Mouse (Mus musculus) liver, embryonic 15.5 days (tissue): ENCODE data around the gene 9830107B12Rik. TPM values are rescaled to one million over a fixed set of nuclear protein-coding genes. Genes with fewer than 3 reads are reported as not detected.
"Not testable (repeated sequence)": the region's sequence is repeated elsewhere in the genome, so short reads cannot be mapped to it uniquely, and the experiment has no call there.

Experiments used
- ATAC-seq: fragments of 200-750 bp; cut with Nextera tagmentation; 2 replicates; pipeline ENCODE4 v1.8.0; 2017; ENCODE audit warnings: moderate number of reproducible peaks, mild to moderate bottlenecking, moderate library complexity; ENCODE audit not compliant: insufficient read depth
- H3K27ac ChIP-seq: fragments of 300-500 bp; sonication (generic); replicated peaks from 2 replicates; pipeline ENCODE4 v1.5.1; 2015; ENCODE audit warnings: mild to moderate bottlenecking, inconsistent platforms
- H3K27me3 ChIP-seq: fragments of 300-500 bp; sonication (generic); 2 replicates; pipeline ENCODE4 v1.6.1; 2015; ENCODE audit warnings: mild to moderate bottlenecking, inconsistent platforms
- H3K36me3 ChIP-seq: fragments of 300-500 bp; sonication (generic); replicated peaks from 2 replicates; pipeline ENCODE4 v1.6.1; 2015; ENCODE audit warnings: moderate library complexity, mild to moderate bottlenecking, inconsistent platforms
- H3K4me1 ChIP-seq: fragments of 300-500 bp; sonication (generic); replicated peaks from 2 replicates; pipeline ENCODE4 v1.6.1; 2015; ENCODE audit warnings: inconsistent platforms
- H3K4me2 ChIP-seq: fragments of 300-500 bp; sonication (generic); 2 replicates; pipeline ENCODE4 v1.6.1; 2015; ENCODE audit warnings: moderate library complexity, mild to moderate bottlenecking, inconsistent platforms
- H3K4me3 ChIP-seq: fragments of 300-500 bp; sonication (generic); replicated peaks from 2 replicates; pipeline ENCODE4 v1.5.1; 2015; ENCODE audit warnings: mild to moderate bottlenecking, inconsistent platforms
- H3K9ac ChIP-seq: fragments of 300-500 bp; sonication (generic); 2 replicates; pipeline ENCODE4 v1.6.1; 2015; ENCODE audit warnings: moderate library complexity, mild to moderate bottlenecking, inconsistent platforms
- H3K9me3 ChIP-seq: fragments of 300-500 bp; sonication (generic); replicated peaks from 2 replicates; pipeline ENCODE4 v1.6.1; 2016; ENCODE audit warnings: inconsistent platforms
- WGBS: fragments of 180-500 bp; shearing (Covaris S2); methylation state at CpG from one replicate; pipeline ENCODE4 v1.1.7; 2015; ENCODE audit warnings: mixed read lengths; ENCODE audit not compliant: insufficient replicate concordance; 5-methylcytosine and 5-hydroxymethylcytosine counted together
- polyA plus RNA-seq: library from polyadenylated mRNA; unstranded; fragments of >200 nt; fragmentation: Nextera tagmentation; extraction: Ambion mirVana; gene quantifications from 2 replicates; pipeline ENCODE4 v1.2.1, GENCODE M21; 2015

9830107B12Rik gene
- 0.70 and 0.84 TPM in 2 replicates for polyA plus RNA-seq

DNA sequence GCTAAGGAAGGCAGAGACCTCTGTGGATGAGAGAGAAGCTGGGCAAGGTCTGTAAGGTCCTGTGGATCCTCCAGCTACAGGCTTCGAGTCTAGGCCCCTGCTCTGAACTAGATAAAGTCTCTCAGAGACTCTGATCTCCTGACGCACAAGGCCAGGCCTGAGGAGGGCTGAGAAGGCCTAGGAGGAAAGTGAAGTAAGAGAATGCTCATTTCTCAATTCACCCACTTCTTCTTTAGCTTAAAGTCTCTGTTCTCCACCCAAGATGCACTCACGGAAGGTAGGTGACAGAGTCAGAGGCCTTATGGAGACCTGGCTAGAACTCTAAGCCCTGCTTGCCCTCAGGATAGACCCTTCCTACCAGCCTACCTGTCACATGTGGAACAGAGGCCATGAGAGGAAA lies at the start of gene 9830107B12Rik:
TSS of gene 9830107B12Rik (minus strand) at position 149 of the 400 bp plus-strand sequence.
- H3K4me1 ChIP-seq, result no peaks in the 10 kb centered on the region
- ATAC-seq, result no peak
- H3K4me2 ChIP-seq, result no peak within 1 kb of the TSS
- H3K36me3 ChIP-seq, result no peaks in the 10 kb centered on the region
- H3K9me3 ChIP-seq, result no peaks in the 10 kb centered on the region
- H3K27ac ChIP-seq, result 0 out of 2 replicates have a peak within 1 kb of the TSS, but pooled peaks have one; percentile 29
- WGBS, result 51% methylated on average over 3 of the region's 3 CpGs
- no peaks in the 10 kb centered on the region for H3K27me3 ChIP-seq
- no peak within 1 kb of the TSS for H3K4me3 ChIP-seq
- H3K9ac ChIP-seq, result no peak within 1 kb of the TSS

DNA sequence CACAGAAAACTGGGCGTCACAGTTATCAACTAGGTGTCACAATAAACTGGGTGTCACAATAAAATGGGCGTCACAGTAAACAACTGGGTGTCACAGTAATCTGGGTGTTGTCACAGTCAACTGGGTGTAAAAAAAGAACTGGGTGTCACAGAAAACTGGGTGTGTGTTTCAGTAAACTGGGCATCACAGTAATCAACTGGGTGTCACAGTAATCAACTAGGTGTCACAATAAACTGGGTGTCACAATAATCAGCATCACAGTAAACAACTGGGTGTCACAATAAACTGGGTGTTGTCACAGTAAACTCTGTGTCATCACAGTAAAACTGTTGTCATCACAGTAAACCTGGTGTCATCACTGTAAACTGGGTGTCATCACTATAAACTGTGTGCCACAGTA lies 46.3 kb upstream of the 9830107B12Rik start:
- Histone ChIP-seq H3K27ac (no peak overlapping the region), H3K36me3 (no peaks in the 10 kb centered on the region), H3K4me1 (no peaks in the 10 kb centered on the region), H3K9me3 (no peaks in the 10 kb centered on the region), H3K4me3 (no peak overlapping the region), H3K27me3 (no peaks in the 10 kb centered on the region), H3K9ac (no peak overlapping the region), H3K4me2 (no peak overlapping the region)
- 41% methylated on average over 2 of the region's 2 CpGs for WGBS
- no peak for ATAC-seq

DNA sequence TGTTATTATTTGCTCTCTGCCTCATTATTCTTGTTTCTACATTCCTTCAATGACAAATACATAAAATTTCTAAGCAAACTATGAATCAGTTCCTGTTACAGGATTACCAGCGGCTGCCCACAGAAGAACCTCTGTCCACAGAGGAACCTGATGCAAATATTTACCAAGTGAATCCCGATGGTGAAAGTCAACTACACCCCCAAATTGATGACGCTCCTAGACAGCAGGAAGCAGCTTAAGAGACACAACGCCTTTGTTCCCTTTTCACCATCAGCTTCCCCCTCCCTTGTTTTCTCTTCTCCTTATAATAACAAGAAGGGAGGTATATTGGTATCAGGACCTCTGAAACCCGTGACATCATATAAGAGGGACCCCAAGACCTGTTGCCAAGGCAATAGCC lies 39.2 kb upstream of the 9830107B12Rik start:
- 28% methylated on average over 5 of the region's 5 CpGs for WGBS
- no peaks in the 10 kb centered on the region for H3K36me3 ChIP-seq
- no peak overlapping the region for H3K27ac ChIP-seq
- H3K27me3 ChIP-seq, result no peaks in the 10 kb centered on the region
- no peak overlapping the region for H3K9ac ChIP-seq
- no peak overlapping the region for H3K4me2 ChIP-seq
- H3K4me3 ChIP-seq, result no peak overlapping the region
- no peaks in the 10 kb centered on the region for H3K9me3 ChIP-seq
- no peaks in the 10 kb centered on the region for H3K4me1 ChIP-seq
- ATAC-seq, result no peak

DNA sequence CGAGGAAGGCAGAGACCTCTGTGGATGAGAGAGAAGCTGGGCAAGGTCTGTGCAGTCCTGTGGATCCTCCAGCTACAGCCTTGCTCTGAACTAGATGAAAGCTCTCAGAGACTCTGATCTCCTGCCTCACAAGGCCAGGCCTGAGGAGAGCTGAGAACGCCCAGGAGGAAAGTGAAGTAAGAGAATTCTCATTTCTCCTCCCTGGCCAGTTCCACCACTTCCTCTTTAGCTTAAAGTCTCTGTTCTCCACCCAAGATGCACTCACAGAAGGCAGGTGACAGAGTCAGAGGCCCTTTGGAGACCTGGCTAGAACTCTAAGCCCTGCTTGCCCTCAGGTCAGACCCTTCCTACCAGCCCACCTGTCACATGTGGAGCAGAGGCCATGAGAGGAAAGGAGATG lies 21.0 kb upstream of the 9830107B12Rik start, which contains the start of gene A530064D06Rik:
TSS of gene A530064D06Rik (minus strand) at position 173 of the 400 bp plus-strand sequence.
- H3K27me3 ChIP-seq, H3K9ac ChIP-seq, H3K36me3 ChIP-seq, ATAC-seq, H3K4me3 ChIP-seq, H3K4me2 ChIP-seq, H3K9me3 ChIP-seq, H3K4me1 ChIP-seq, H3K27ac ChIP-seq: not testable (repeated sequence)
- 42% methylated on average over 2 of the region's 2 CpGs for WGBS

DNA sequence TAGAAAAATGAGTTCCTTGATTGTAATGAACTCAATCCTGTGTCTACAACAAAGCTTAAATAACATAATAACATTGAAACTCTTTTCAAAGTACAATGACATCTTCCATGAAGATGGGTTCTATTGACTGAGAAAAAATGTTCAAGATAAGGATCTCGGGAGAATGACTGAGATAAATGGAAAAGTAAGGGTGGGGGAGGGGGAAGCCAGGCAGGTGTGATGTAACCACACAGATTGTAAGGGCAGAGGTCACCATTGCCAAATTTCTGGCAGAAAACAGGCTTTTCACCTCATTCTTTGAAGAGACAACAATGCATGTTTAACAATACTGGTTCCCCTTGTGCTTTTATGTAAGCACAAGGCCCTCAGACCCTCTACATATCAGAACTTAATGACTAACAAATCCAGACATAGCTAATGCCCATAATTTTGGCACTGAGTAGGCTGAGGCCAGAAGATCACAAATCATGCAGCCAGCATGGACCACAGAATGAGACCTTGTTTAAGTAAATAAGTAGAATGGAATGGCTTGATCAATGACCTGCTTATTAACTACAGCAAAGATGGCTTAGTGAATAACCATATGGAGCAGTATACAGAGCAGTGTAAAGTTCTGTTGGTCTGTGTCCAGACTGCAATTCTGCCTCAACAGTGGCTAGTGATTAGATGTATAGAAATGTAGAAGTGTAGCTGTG lies 11.5 kb upstream of the 9830107B12Rik start:
- no peak for ATAC-seq
- H3K9ac ChIP-seq, result no peak overlapping the region
- WGBS, result 17% methylated on average over 1 of the region's 1 CpGs
- H3K36me3 ChIP-seq, result no peaks in the 10 kb centered on the region
- H3K4me2 ChIP-seq, result no peak overlapping the region
- no peaks in the 10 kb centered on the region for H3K4me1 ChIP-seq
- no peaks in the 10 kb centered on the region for H3K9me3 ChIP-seq
- H3K27me3 ChIP-seq, result no peaks in the 10 kb centered on the region
- H3K27ac ChIP-seq, result no peak overlapping the region
- H3K4me3 ChIP-seq, result no peak overlapping the region

DNA sequence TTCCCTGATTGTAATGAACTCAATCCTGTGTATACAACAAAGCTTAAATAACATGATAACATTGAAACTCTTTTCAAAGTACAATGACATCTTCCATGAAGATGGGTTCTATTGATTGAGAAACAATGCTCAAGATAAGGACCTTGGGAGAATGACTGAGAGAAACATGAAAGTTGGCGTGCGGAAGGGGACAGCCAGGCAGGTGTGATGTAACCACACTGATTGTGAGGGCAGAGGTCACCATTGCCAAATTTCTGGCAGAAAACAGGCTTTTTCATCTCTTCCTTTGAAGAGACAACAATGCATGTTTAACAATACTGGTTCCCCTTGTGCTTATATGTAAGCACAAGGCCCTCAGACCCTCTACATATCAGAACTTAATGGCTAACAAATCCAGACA lies 13.3 kb downstream of the 9830107B12Rik start:
- no peak overlapping the region for H3K4me2 ChIP-seq
- H3K27me3 ChIP-seq, result no peaks in the 10 kb centered on the region
- ATAC-seq, result no peak
- H3K9me3 ChIP-seq, result no peaks in the 10 kb centered on the region
- WGBS, result 64% methylated on average over 2 of the region's 2 CpGs
- H3K4me3 ChIP-seq, result no peak overlapping the region
- no peaks in the 10 kb centered on the region for H3K36me3 ChIP-seq
- no peaks in the 10 kb centered on the region for H3K4me1 ChIP-seq
- H3K9ac ChIP-seq, result no peak overlapping the region
- no peak overlapping the region for H3K27ac ChIP-seq

DNA sequence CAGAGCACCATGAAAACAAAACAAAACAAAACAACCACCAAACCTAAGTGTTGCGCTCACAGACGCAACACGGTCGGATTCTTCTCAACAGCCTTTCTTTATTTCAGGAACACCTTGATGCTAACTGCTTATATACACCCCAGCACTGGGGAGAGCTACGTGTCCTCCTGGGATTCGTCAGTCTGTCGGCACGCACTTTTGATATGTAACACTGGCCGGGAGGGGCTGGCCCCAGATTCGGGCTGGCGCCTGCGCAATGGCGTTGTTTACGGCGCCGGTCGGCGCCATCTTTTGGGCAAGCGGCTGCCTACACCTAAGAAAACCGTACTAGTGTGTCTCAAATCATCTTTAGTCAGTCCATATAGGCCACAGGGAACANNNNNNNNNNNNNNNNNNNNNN lies 25.6 kb downstream of the 9830107B12Rik start:
- no peaks in the 10 kb centered on the region for H3K9me3 ChIP-seq
- no peak overlapping the region for H3K4me3 ChIP-seq
- H3K4me2 ChIP-seq, result no peak overlapping the region
- no peak overlapping the region for H3K9ac ChIP-seq
- no peaks in the 10 kb centered on the region for H3K36me3 ChIP-seq
- ATAC-seq, result no peak
- no peaks in the 10 kb centered on the region for H3K4me1 ChIP-seq
- no peak overlapping the region for H3K27ac ChIP-seq
- WGBS, result 85% methylated on average over 20 of the region's 20 CpGs
- no peaks in the 10 kb centered on the region for H3K27me3 ChIP-seq

DNA sequence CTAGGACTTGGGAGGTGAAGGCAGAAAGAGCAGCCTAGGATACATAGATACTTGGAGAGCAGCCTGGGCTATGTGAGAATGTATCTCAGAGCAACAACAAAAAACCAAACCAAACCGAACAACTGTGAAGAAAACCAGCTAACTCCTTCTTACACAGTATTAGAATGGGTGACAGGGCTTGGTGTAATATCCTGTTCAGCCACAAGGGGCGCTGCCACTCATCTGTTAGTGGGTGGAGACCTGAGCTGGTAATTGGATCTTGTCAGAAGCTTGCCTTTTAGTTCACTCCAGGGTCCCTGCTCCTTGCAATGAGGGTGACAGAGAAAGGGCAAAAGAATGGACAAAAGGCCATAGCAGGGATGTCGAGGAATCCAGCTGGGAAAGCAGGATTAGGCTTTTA lies 26.4 kb downstream of the 9830107B12Rik start:
- Histone ChIP-seq H3K9ac (no peak overlapping the region), H3K9me3 (no peaks in the 10 kb centered on the region), H3K27ac (no peak overlapping the region), H3K36me3 (no peaks in the 10 kb centered on the region), H3K27me3 (no peaks in the 10 kb centered on the region), H3K4me1 (no peaks in the 10 kb centered on the region), H3K4me2 (no peak overlapping the region), H3K4me3 (no peak overlapping the region)
- 13% methylated on average over 3 of the region's 3 CpGs for WGBS
- no peak for ATAC-seq

DNA sequence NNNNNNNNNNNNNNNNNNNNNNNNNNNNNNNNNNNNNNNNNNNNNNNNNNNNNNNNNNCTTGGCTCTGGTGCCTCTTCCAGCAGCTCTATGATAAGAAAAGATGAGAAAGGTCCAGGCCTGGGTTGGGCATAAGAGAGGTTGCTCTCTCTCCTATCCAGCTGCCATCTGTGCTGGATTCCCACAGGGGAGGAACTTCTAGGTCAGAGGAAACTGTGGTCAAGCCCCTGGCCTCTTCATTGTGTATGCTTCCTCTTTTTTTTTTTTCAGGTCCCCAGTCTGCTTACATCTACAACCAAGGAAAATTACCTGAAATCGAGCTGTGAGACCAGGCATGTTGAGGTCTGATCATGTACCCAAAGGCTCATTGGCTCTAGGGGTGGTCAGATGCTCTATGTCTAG lies 27.5 kb downstream of the 9830107B12Rik start:
- no peak for ATAC-seq
- Histone ChIP-seq H3K4me2 (no peak overlapping the region), H3K36me3 (no peaks in the 10 kb centered on the region), H3K27ac (no peak overlapping the region), H3K4me1 (no peaks in the 10 kb centered on the region), H3K9ac (no peak overlapping the region), H3K4me3 (no peak overlapping the region), H3K9me3 (no peaks in the 10 kb centered on the region; the same call in 1 of the 2 replicates), H3K27me3 (no peaks in the 10 kb centered on the region)
- 15% methylated on average over 1 of the region's 1 CpGs for WGBS

DNA sequence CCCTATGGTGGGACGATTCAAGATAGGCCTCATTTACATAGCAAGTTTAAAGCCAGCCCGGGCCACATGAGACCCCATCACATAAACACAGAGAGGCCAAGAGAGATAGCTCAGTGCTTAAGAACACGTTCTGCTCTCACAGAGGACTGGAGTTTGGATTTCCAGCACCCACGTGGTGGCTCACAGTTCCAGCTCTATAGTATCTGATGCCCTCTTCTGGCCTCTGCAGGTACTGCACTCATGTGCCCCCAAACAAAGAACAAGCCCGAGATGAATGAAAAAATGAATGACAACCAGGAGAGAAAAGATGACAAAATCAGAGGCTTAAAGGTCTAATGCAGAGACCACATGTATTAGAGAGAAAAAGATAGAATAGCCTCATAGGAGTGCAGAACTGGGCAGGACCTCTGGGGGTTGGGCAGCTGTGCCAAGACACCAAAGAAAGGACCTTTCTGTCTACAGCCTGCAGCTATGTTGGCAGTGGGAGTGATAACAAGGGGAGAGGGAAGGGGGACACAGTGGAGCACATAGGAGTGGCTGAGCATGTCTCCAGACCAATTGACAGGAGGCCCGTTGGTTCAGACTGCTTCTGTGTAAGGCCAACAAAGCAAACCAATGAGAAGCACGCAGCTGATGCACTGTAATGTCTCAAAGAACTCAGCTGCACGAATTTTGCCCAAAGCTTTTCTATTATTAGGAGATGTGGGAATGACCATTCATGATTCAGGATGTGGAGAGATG lies 35.4 kb downstream of the 9830107B12Rik start:
- 39% methylated on average over 8 of the region's 8 CpGs for WGBS
- no peaks in the 10 kb centered on the region for H3K4me1 ChIP-seq
- H3K27me3 ChIP-seq, result no peaks in the 10 kb centered on the region
- H3K4me2 ChIP-seq, result no peak overlapping the region
- H3K9ac ChIP-seq, result no peak overlapping the region
- no peaks in the 10 kb centered on the region for H3K36me3 ChIP-seq
- no peak for ATAC-seq
- no peak overlapping the region for H3K4me3 ChIP-seq
- no peaks in the 10 kb centered on the region; the same call in 1 of the 2 replicates for H3K9me3 ChIP-seq
- H3K27ac ChIP-seq, result no peak overlapping the region

DNA sequence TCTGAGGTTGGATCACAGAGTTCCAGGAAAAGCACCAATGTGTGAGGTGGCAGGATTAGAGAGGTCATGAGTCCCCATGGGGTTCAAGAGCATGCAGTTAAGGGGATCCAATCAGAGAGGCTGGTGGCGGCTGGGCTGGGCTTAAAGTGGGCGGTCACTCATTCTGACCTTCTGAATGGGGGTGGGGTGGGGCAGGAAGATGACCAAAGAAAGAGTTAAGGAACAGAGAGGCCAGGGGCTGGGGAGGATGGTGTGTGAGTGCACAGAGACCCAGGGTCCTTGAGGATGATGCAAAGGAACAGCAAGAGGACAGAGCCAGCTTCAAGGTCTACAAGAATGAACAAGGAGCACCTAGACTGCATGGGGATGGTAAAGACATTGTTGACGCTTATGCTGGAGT lies 37.5 kb downstream of the 9830107B12Rik start:
- 63% methylated on average over 3 of the region's 3 CpGs for WGBS
- Histone ChIP-seq H3K36me3 (no peaks in the 10 kb centered on the region), H3K4me3 (no peak overlapping the region), H3K27ac (no peak overlapping the region), H3K27me3 (no peaks in the 10 kb centered on the region), H3K4me2 (no peak overlapping the region), H3K9ac (no peak overlapping the region), H3K9me3 (no peaks in the 10 kb centered on the region; the same call in 1 of the 2 replicates), H3K4me1 (no peaks in the 10 kb centered on the region)
- no peak for ATAC-seq
